Mouse (Mus musculus): ENCODE measurements around the gene Tenm2. TPM values are rescaled to one million over a fixed set of nuclear protein-coding genes. Genes with fewer than 3 reads are reported as not detected.

Tenm2 gene
- polyA plus RNA-seq (2014; fragmentation: Nextera tagmentation; extraction: Ambion mirVana) = 0.28 and 0.50 TPM in 2 replicates

DNA sequence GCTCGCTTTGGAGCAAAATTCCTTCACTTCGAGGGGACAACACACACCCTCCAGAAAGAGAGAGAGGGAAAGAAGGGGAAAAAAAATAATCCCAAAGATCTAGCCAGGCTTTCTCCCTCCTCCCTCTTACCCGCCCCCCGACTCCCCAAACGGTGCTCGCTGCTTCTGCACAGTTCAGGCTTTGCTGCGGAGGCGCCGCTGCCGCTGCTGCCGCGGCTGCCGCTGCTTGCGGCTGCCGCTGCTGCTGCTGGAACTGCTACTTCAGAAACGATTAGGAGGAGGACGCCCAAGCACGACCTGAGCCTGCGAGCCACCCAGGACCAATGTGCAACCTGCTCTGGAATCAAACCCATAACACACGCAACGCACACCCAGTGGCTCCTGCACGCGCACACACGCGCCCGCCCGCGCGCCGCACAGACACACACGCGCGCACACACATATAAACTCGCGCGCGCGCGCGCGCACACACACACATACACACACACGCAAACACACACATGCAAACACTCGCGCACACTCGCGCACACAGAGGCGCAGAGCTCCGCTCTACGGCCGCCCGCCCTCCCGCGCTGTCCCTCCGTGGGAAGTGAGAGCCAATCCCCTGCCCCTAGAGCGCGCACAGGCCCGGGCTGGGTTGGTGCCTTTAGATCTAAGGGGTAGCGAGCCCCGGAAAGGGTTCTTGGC lies at the start of gene Tenm2:
Gene Tenm2, minus strand, starts transcription at position 51 of the 687 bp plus-strand sequence.
- peaks cover 29% of the 10 kb centered on the region for H3K27me3 ChIP-seq (ENCODE audit: insufficient read depth, low read length)
- H3K36me3 ChIP-seq (ENCODE audit: insufficient read depth) = no peaks in the 10 kb centered on the region
- TF ChIP-seq CTCF (IDR thresholded peaks at IDR 0.05; ENCODE audit: low read depth) = no peak
- H3K4me1 ChIP-seq (ENCODE audit: insufficient read depth) = no peaks in the 10 kb centered on the region
- ATAC-seq (ENCODE audit: insufficient read depth) (peak; percentile 97), DNase-seq (peak; percentile 79)
- peak within 1 kb of the TSS; percentile 61 for H3K9ac ChIP-seq
- H3K4me3 ChIP-seq (ENCODE audit: low read depth, low read length) = peak within 1 kb of the TSS; percentile 67
- no peaks in the 10 kb centered on the region for H3K9me3 ChIP-seq (ENCODE audit: low read depth, low read length)
- H3K4me2 ChIP-seq = peak within 1 kb of the TSS; percentile 87
- H3K27ac ChIP-seq (ENCODE audit: low read depth) = peak within 1 kb of the TSS; percentile 65
- under 1% methylated on average over 59 of the region's 59 CpGs for WGBS

- ATAC-seq (ENCODE audit: insufficient read depth) (no peak), DNase-seq (no peak)
- no peak for TF ChIP-seq CTCF (IDR thresholded peaks at IDR 0.05; ENCODE audit: low read depth)
- H3K4me3 ChIP-seq (ENCODE audit: low read depth, low read length) = no peak overlapping the region
- 80% methylated on average over 2 of the region's 2 CpGs for WGBS
- no peaks in the 10 kb centered on the region for H3K36me3 ChIP-seq (ENCODE audit: insufficient read depth)
- no peak overlapping the region for H3K27ac ChIP-seq (ENCODE audit: low read depth)
- H3K4me1 ChIP-seq (ENCODE audit: insufficient read depth) = no peaks in the 10 kb centered on the region
- H3K27me3 ChIP-seq (ENCODE audit: insufficient read depth, low read length) = no peaks in the 10 kb centered on the region
- H3K9ac ChIP-seq = no peak overlapping the region
- H3K9me3 ChIP-seq (ENCODE audit: low read depth, low read length) = no peaks in the 10 kb centered on the region
- H3K4me2 ChIP-seq = no peak overlapping the region
Measured at GRCm38 (mm10) chr11:37285186-37285585, 49.4 kb upstream of the Tenm2 start.

GRCm38 (mm10) chr11:37248796-37249195 lies 13.0 kb upstream of the Tenm2 start:
- Histone ChIP-seq H3K27ac (ENCODE audit: low read depth) (no peak overlapping the region), H3K4me3 (ENCODE audit: low read depth, low read length) (no peak overlapping the region), H3K36me3 (ENCODE audit: insufficient read depth) (no peaks in the 10 kb centered on the region), H3K4me1 (ENCODE audit: insufficient read depth) (no peaks in the 10 kb centered on the region), H3K4me2 (no peak overlapping the region), H3K9ac (no peak overlapping the region), H3K9me3 (ENCODE audit: low read depth, low read length) (no peaks in the 10 kb centered on the region), H3K27me3 (ENCODE audit: insufficient read depth, low read length) (no peaks in the 10 kb centered on the region)
- DNase-seq (no peak), ATAC-seq (ENCODE audit: insufficient read depth) (no peak)
- TF ChIP-seq CTCF (IDR thresholded peaks at IDR 0.05; ENCODE audit: low read depth) = no peak
- WGBS = 82% methylated on average over 2 of the region's 2 CpGs

DNA sequence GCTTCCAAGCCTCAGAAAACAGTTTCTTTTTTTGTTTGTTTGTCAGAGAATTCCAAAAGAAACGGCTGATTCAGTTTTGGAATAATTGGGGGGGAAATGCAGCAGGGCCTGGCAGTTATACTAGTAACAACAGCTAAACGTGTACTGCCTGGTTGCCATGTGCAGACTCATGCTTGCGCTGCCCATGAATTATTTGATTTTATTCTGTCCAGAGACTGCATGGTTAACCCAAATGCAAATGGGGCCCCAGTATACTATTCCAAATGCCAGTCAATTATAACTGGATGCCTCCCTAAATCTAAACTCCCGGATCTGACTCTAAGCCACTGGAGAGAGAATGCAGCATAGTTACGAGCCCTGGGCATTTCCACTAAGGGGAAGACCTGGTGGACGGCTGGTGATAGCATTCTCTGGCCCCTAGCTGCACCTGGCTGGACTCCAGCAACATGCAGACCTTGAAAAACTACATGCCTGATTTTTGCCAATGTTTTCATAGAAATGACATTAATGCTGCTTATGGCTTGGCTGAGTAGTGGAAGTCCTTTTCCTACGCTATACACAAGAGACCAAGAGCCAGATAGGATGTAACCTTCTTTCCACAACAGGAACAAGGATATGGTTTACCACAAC lies 1.4 kb upstream of the Tenm2 start:
- Histone ChIP-seq H3K4me3 (ENCODE audit: low read depth, low read length) (peak overlapping the region; percentile 67), H3K27me3 (ENCODE audit: insufficient read depth, low read length) (peaks cover 29% of the 10 kb centered on the region), H3K4me1 (ENCODE audit: insufficient read depth) (no peaks in the 10 kb centered on the region), H3K9ac (peak overlapping the region; percentile 61), H3K27ac (ENCODE audit: low read depth) (peak overlapping the region; percentile 65; the same call in 1 of the 2 replicates), H3K4me2 (peak overlapping the region; percentile 87), H3K36me3 (ENCODE audit: insufficient read depth) (no peaks in the 10 kb centered on the region), H3K9me3 (ENCODE audit: low read depth, low read length) (no peaks in the 10 kb centered on the region)
- DNase-seq (peak; percentile 4), ATAC-seq (ENCODE audit: insufficient read depth) (no peak; the same call in 1 of the 2 replicates)
- TF ChIP-seq CTCF (IDR thresholded peaks at IDR 0.05; ENCODE audit: low read depth) = no peak
- 42% methylated on average over 7 of the region's 7 CpGs for WGBS

DNA sequence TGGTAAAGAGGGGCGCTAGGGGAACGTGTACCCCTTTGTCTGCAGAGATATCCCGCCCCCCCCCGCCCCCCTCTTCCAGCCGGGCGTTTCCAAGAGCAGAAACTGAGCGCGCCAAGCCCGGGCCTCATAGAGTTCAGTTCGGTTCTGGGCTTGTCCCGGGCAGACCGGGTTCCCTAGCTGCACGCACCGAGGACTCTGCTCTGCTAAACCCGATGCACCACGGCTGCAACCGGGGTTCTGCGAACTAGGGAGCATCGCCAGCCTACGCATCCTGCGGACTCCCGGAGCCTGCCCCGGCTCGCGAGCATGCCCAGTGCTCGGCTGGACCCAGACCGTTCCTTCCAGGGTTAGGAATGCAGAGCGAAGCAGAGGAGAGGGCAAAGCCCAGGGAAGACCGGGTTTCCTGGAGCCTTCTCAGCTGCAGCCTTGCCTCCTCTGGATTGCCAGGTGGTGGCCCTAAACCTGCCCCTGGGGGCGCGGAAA lies 878 bp upstream of the Tenm2 start:
- DNase-seq (peak; percentile 74), ATAC-seq (ENCODE audit: insufficient read depth) (peak; percentile 91)
- Histone ChIP-seq H3K4me1 (ENCODE audit: insufficient read depth) (no peaks in the 10 kb centered on the region), H3K4me2 (peak overlapping the region; percentile 87), H3K4me3 (ENCODE audit: low read depth, low read length) (peak overlapping the region; percentile 67), H3K9ac (peak overlapping the region; percentile 61), H3K27me3 (ENCODE audit: insufficient read depth, low read length) (peaks cover 29% of the 10 kb centered on the region), H3K27ac (ENCODE audit: low read depth) (peak overlapping the region; percentile 65), H3K36me3 (ENCODE audit: insufficient read depth) (no peaks in the 10 kb centered on the region), H3K9me3 (ENCODE audit: low read depth, low read length) (no peaks in the 10 kb centered on the region)
- 0% methylated on average over 29 of the region's 31 CpGs for WGBS
- no peak for TF ChIP-seq CTCF (IDR thresholded peaks at IDR 0.05; ENCODE audit: low read depth)

GRCm38 (mm10) chr11:37235021-37235795 lies 556 bp downstream of the Tenm2 start:
- no peaks in the 10 kb centered on the region for H3K9me3 ChIP-seq (ENCODE audit: low read depth, low read length)
- DNase-seq (peak; percentile 3), ATAC-seq (ENCODE audit: insufficient read depth) (no peak)
- H3K4me1 ChIP-seq (ENCODE audit: insufficient read depth) = no peaks in the 10 kb centered on the region
- peak overlapping the region; percentile 87 for H3K4me2 ChIP-seq
- H3K36me3 ChIP-seq (ENCODE audit: insufficient read depth) = no peaks in the 10 kb centered on the region
- peak overlapping the region; percentile 61 for H3K9ac ChIP-seq
- WGBS = 7% methylated on average over 18 of the region's 18 CpGs
- no peak overlapping the region for H3K27ac ChIP-seq (ENCODE audit: low read depth)
- H3K4me3 ChIP-seq (ENCODE audit: low read depth, low read length) = peak overlapping the region; percentile 67
- peaks cover 29% of the 10 kb centered on the region for H3K27me3 ChIP-seq (ENCODE audit: insufficient read depth, low read length)
- no peak for TF ChIP-seq CTCF (IDR thresholded peaks at IDR 0.05; ENCODE audit: low read depth)
